Mouse (Mus musculus) MEL (cell line): Measurements from ENCODE around the gene Tmem62.

Source experiments
- BHLHE40 ChIP-seq: IDR thresholded peaks from 2 replicates; pipeline ENCODE4 v1.6.1; 2012; ENCODE audit warnings: low read depth, mild to moderate bottlenecking, inconsistent platforms, low read length, improper control_type of control experiment, borderline replicate concordance
- CHD2 ChIP-seq: IDR thresholded peaks from 2 replicates; pipeline ENCODE4 v1.6.1; 2011; ENCODE audit warnings: low read length, improper control_type of control experiment
- CTCF ChIP-seq, 3 experiments: IDR thresholded peaks in 2 of 3; conservative IDR thresholded peaks in 1 of 3; 2 replicates each; pipeline ENCODE4 v1.5.1; 2011 to 2012; ENCODE audit warnings: low read length in 3 of 3, low read depth in 2 of 3, mild to moderate bottlenecking in 2 of 3, improper control_type of control experiment in 1 of 3, inconsistent platforms in 1 of 3, mixed read lengths in 1 of 3, moderate library complexity in 1 of 3; ENCODE audit not compliant: control insufficient read depth in 1 of 3, insufficient read depth in 1 of 3, poor library complexity in 1 of 3, severe bottlenecking in 1 of 3
- GABPA ChIP-seq: IDR thresholded peaks from 2 replicates; pipeline ENCODE4 v1.6.1; 2012; ENCODE audit warnings: low read depth, mild to moderate bottlenecking, inconsistent platforms, low read length, improper control_type of control experiment, moderate library complexity
- GATA1 ChIP-seq: IDR thresholded peaks from 2 replicates; pipeline ENCODE4 v1.6.1; 2011; ENCODE audit warnings: low read depth, low read length, improper control_type of control experiment
- HCFC1 ChIP-seq: IDR thresholded peaks from 2 replicates; pipeline ENCODE4 v1.6.1; 2012; ENCODE audit warnings: low read depth, mild to moderate bottlenecking, inconsistent platforms, low read length, improper control_type of control experiment, moderate library complexity
- POLR2A ChIP-seq, 2 experiments: IDR thresholded peaks; 2 replicates each; pipeline ENCODE4 v1.6.1; 2011 to 2012; ENCODE audit warnings: low read length in 2 of 2, mild to moderate bottlenecking in 2 of 2, control low read depth in 1 of 2, improper control_type of control experiment in 1 of 2, low read depth in 1 of 2, moderate library complexity in 1 of 2; ENCODE audit not compliant: control insufficient read depth in 1 of 2, insufficient read depth in 1 of 2, poor library complexity in 1 of 2
- TCF12 ChIP-seq: IDR thresholded peaks from 2 replicates; pipeline ENCODE4 v1.6.1; 2014; ENCODE audit warnings: low read depth, mild to moderate bottlenecking, inconsistent platforms, low read length, improper control_type of control experiment, moderate library complexity
- UBTF ChIP-seq: IDR thresholded peaks from 2 replicates; pipeline ENCODE4 v1.6.1; 2012; ENCODE audit warnings: low read depth, mild to moderate bottlenecking, inconsistent platforms, low read length, improper control_type of control experiment, moderate library complexity, borderline replicate concordance; ENCODE audit not compliant: insufficient read depth
- USF2 ChIP-seq, 2 experiments: IDR thresholded peaks; 2 replicates each; pipeline ENCODE4 v1.6.1; 2011 to 2012; ENCODE audit warnings: improper control_type of control experiment in 2 of 2, low read length in 2 of 2, borderline replicate concordance in 1 of 2, inconsistent platforms in 1 of 2, low read depth in 1 of 2, mild to moderate bottlenecking in 1 of 2; ENCODE audit not compliant: insufficient read depth in 1 of 2

DNA sequence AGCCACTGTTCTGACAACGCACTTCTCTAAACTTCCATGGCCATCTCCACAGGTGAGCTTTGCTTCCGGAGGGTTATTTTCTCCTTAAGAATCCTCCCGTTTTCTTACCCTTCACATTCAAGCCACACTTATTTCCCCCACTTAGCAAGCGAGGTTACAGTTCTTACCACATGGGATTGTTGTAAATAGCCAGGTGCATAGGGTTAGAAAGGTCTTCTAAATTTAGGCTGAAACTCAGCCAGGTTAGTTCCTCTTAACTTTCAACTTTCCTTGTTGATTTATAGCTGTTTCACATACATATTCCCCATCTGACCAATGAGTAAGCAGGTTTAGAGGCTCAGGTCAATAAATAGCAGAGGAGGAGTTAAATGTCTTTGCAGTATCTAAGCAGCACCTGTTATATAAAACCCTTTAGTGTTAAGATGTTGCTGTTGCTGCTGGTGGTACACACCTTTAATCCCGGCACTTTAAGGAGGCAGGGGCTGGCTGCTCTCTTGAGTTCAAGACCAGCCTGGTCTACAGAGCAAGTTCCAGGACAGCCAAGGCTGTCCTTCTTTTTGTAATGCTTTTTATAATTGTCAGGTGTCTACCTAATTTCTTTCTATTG lies 32.4 kb downstream of the Tmem62 start:
- no peak for TF ChIP-seq UBTF
- no peak for TF ChIP-seq USF2 (IDR thresholded peaks at IDR 0.05; ENCODE audit: borderline replicate concordance in 1 of 2, insufficient read depth in 1 of 2, low read depth in 1 of 2, low read length in 2 of 2)
- TF ChIP-seq POLR2A (IDR thresholded peaks at IDR 0.05; ENCODE audit: control insufficient read depth in 1 of 2, insufficient read depth in 1 of 2, low read depth in 1 of 2, low read length in 2 of 2, poor library complexity in 1 of 2): no peak
- TF ChIP-seq GATA1: no peak
- no peak for TF ChIP-seq CTCF (IDR thresholded peaks at IDR 0.05 in 2 of 3, conservative IDR thresholded peaks at IDR 0.05 in 1 of 3; ENCODE audit: control insufficient read depth in 1 of 3, insufficient read depth in 1 of 3, low read depth in 2 of 3, low read length in 3 of 3, poor library complexity in 1 of 3, severe bottlenecking in 1 of 3)
- no peak for TF ChIP-seq GABPA
- no peak for TF ChIP-seq HCFC1
- no peak for TF ChIP-seq BHLHE40
- TF ChIP-seq CHD2: no peak
- TF ChIP-seq TCF12: no peak
